Mouse (Mus musculus) stomach, embryonic 15.5 days (tissue): Measurements from ENCODE around the gene Fam219a. TPM values are rescaled to one million over a fixed set of nuclear protein-coding genes. Genes with fewer than 3 reads are reported as not detected.

Experiments used
- ATAC-seq: fragments of 200-750 bp; cut with Nextera tagmentation; 2 replicates; pipeline ENCODE4 v1.8.0; 2017; ENCODE audit warnings: low read depth, moderate number of reproducible peaks, moderate TSS enrichment; ENCODE audit not compliant: insufficient read depth, low FRiP score
- H3K27ac ChIP-seq: fragments of 300-500 bp; sonication (generic); 2 replicates; pipeline ENCODE4 v1.5.1; 2015; ENCODE audit warnings: mild to moderate bottlenecking, inconsistent platforms
- H3K27me3 ChIP-seq: fragments of 300-500 bp; sonication (generic); replicated peaks from 2 replicates; pipeline ENCODE4 v1.6.1; 2015; ENCODE audit warnings: inconsistent platforms
- H3K36me3 ChIP-seq: fragments of 300-500 bp; sonication (generic); 2 replicates; pipeline ENCODE4 v1.6.1; 2015; ENCODE audit warnings: inconsistent platforms
- H3K4me1 ChIP-seq: fragments of 300-500 bp; sonication (generic); 2 replicates; pipeline ENCODE4 v1.6.1; 2015; ENCODE audit warnings: inconsistent platforms
- H3K4me2 ChIP-seq: fragments of 300-500 bp; sonication (generic); 2 replicates; pipeline ENCODE4 v1.6.1; 2015; ENCODE audit warnings: mild to moderate bottlenecking, inconsistent platforms
- H3K4me3 ChIP-seq: fragments of 300-500 bp; sonication (generic); replicated peaks from 2 replicates; pipeline ENCODE4 v1.5.1; 2015; ENCODE audit warnings: inconsistent platforms
- H3K9ac ChIP-seq: fragments of 300-500 bp; sonication (generic); 2 replicates; pipeline ENCODE4 v1.6.1; 2015; ENCODE audit warnings: inconsistent platforms
- H3K9me3 ChIP-seq: fragments of 300-500 bp; sonication (generic); 2 replicates; pipeline ENCODE4 v1.6.1; 2016; ENCODE audit warnings: inconsistent platforms
- WGBS: fragments of 180-500 bp; shearing (Covaris S2); methylation state at CpG from one replicate; pipeline ENCODE4 v1.1.7; 2015; 5-methylcytosine and 5-hydroxymethylcytosine counted together
- polyA plus RNA-seq: library from polyadenylated mRNA; unstranded; fragments of >200 nt; fragmentation: Nextera tagmentation; extraction: Ambion mirVana; gene quantifications from 2 replicates; pipeline ENCODE4 v1.2.1, GENCODE M21; 2015

Gene Fam219a
- polyA plus RNA-seq, 1 experiment from 2014 or later = 2.9 TPM

DNA sequence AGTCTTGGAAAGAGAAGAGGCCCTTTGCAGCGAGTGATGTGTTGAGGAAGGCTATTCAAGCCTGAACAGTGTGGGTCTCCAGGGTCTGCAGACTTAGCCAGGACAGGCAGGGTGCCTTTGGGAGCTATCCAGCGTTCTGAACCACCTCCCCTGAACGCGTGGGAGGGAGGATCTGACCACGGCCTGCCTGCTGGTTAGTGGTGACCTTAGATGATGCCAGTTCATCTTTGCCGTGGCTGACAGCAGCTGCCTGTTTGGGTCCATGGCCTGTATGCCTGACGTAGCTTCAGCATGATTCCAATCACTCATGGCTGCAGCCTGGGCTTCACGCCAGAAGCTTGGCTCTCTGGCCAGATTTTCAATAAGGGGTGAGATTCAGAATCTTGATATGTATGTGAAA lies 23.4 kb downstream of the Fam219a start:
- no peaks in the 10 kb centered on the region for H3K9me3 ChIP-seq
- no peak for ATAC-seq
- no peak overlapping the region for H3K27ac ChIP-seq
- no peak overlapping the region for H3K9ac ChIP-seq
- no peak overlapping the region for H3K4me2 ChIP-seq
- H3K4me3 ChIP-seq = no peak overlapping the region
- no peaks in the 10 kb centered on the region for H3K4me1 ChIP-seq
- no peaks in the 10 kb centered on the region for H3K36me3 ChIP-seq
- WGBS = 12% methylated on average over 8 of the region's 8 CpGs
- H3K27me3 ChIP-seq = no peaks in the 10 kb centered on the region

DNA sequence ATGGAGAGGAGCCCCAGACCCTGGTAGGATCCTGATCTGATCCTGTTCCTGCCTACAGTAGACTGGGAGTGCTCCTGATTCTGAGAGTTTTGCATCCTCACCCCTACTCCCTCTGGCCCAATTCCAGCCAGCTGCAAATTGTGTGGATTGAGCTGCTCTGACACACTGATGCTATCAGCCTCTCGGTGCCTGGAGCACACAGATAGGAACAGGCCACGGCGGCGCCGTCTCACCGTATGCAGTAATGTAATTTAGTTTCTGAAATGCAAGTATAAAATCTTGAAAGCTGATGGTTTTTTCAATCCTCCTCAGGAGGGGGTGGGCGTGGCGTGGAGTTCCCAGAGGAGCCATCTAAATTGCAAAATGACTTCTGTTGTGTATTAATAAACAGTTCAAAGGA lies 27.2 kb downstream of the Fam219a start:
- no peaks in the 10 kb centered on the region for H3K9me3 ChIP-seq
- no peak overlapping the region for H3K4me3 ChIP-seq
- H3K36me3 ChIP-seq = no peaks in the 10 kb centered on the region
- 76% methylated on average over 8 of the region's 8 CpGs for WGBS
- no peak overlapping the region for H3K27ac ChIP-seq
- no peak overlapping the region for H3K4me2 ChIP-seq
- no peaks in the 10 kb centered on the region for H3K4me1 ChIP-seq
- ATAC-seq = no peak
- H3K27me3 ChIP-seq = no peaks in the 10 kb centered on the region
- no peak overlapping the region for H3K9ac ChIP-seq

DNA sequence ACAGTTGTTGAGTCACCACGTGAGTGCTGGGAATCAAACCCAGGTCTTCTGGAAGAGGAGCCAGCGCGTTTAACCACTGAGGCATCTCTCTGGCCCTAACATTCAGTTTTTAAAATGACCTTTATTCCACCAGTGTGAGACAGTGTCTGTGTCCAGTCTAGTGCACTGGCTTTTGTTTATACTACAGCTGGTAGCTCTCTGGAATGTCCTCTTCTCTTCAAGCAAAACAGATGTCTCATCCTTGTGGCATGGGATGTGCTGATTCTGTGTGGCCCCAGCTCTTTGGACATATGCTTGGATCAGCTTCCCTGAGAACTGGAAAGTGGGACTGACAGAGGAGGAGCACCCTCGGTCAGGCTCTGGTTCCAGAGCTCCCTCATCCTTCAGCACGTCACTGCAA lies 34.5 kb downstream of the Fam219a start:
- no peak overlapping the region for H3K9ac ChIP-seq
- 73% methylated on average over 5 of the region's 5 CpGs for WGBS
- no peaks in the 10 kb centered on the region for H3K4me1 ChIP-seq
- no peak overlapping the region for H3K4me3 ChIP-seq
- H3K9me3 ChIP-seq = no peaks in the 10 kb centered on the region
- H3K36me3 ChIP-seq = no peaks in the 10 kb centered on the region
- no peaks in the 10 kb centered on the region for H3K27me3 ChIP-seq
- H3K27ac ChIP-seq = no peak overlapping the region
- no peak overlapping the region for H3K4me2 ChIP-seq
- no peak for ATAC-seq

DNA sequence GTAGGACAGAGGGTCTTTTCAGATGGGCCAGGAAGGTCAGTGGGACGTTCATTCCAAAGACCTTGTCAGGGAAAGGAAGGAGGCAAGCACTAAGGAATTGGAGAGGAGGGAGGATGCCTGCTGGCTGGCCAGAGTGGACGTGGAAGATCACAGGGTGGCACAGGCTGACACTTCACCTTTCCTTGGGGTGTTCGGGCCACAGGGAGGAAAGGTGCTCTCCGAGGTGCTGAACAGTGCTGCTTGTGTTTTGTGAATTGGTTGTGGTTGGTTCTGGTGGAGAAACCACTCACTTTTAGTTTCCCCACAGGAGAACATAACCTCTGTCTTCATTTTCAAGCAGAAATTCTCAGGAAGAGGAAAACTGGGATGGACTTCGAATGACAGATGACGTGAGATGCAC lies 36.9 kb downstream of the Fam219a start:
- no peaks in the 10 kb centered on the region for H3K4me1 ChIP-seq
- ATAC-seq = no peak
- no peak overlapping the region for H3K27ac ChIP-seq
- 26% methylated on average over 6 of the region's 6 CpGs for WGBS
- no peak overlapping the region for H3K4me3 ChIP-seq
- no peak overlapping the region for H3K9ac ChIP-seq
- no peak overlapping the region for H3K4me2 ChIP-seq
- no peaks in the 10 kb centered on the region for H3K36me3 ChIP-seq
- no peaks in the 10 kb centered on the region for H3K27me3 ChIP-seq
- no peaks in the 10 kb centered on the region for H3K9me3 ChIP-seq

DNA sequence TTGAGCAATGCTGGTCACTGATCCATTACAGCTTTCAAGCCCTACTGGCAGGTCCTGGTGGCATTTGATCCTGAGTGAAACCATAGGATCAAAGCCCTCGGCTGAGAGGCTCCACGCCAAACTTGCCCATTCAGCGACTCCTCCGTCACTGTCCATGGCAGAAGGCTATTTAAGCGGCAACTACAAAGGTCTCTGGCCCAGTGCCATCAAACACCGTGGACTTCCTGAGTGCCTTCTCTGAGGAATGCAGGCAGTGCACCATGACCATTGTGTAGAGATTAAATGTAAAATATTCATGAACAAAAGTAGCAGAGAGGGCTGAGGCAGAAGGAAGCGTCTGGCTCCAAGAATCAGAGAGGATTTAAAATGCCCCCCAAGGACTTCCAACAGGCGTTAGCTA lies 41.3 kb downstream of the Fam219a start:
- Histone ChIP-seq H3K9me3 (no peaks in the 10 kb centered on the region), H3K36me3 (no peaks in the 10 kb centered on the region), H3K27ac (no peak overlapping the region), H3K9ac (no peak overlapping the region), H3K4me3 (no peak overlapping the region), H3K4me2 (no peak overlapping the region), H3K27me3 (no peaks in the 10 kb centered on the region), H3K4me1 (no peaks in the 10 kb centered on the region)
- ATAC-seq = no peak
- 33% methylated on average over 8 of the region's 8 CpGs for WGBS

DNA sequence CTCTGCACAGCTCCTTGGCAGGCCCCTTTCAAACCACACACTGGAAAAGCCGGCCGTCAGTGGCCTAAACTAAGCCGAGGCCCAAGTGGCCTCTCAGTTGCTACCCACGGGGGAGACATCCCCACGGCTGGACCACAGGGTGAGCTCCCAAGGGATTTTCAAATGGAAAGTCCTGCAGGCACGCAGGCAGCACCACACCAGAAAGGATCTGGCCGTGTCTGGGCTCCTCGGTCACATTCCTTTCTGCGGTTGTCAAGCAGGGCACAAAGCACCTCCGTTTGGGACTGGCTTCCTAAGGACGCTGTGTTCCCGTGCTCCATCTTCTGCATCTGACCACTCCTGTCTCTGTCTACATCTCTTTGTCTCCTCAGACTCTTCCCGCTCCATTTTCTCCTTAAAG lies 42.3 kb downstream of the Fam219a start:
- Histone ChIP-seq H3K36me3 (no peaks in the 10 kb centered on the region), H3K4me1 (no peaks in the 10 kb centered on the region), H3K4me3 (no peak overlapping the region), H3K9ac (no peak overlapping the region), H3K9me3 (no peaks in the 10 kb centered on the region), H3K27ac (no peak overlapping the region), H3K4me2 (no peak overlapping the region), H3K27me3 (no peaks in the 10 kb centered on the region)
- 53% methylated on average over 13 of the region's 13 CpGs for WGBS
- ATAC-seq = no peak

DNA sequence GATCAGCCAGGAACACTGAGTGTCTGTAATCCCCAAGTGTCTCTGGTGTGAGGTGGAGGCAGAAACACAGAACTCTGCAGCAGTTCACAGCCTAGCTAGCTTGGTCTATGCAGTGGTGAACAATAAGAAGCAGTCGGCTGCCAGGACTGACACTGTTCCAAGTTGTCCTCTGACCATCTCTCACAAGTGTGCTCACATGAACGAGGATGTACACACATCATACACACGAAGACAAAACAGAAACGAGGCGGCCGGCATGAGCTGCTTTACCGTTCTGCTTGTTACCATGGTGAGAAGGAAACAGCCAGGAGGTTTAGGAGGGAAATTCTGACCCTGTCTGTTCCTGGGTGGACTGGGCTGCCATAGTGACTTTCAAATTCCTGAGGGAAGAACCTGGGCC lies 42.8 kb downstream of the Fam219a start:
- 71% methylated on average over 7 of the region's 7 CpGs for WGBS
- Histone ChIP-seq H3K27ac (no peak overlapping the region), H3K36me3 (no peaks in the 10 kb centered on the region), H3K9me3 (no peaks in the 10 kb centered on the region), H3K27me3 (no peaks in the 10 kb centered on the region), H3K4me3 (no peak overlapping the region), H3K9ac (no peak overlapping the region), H3K4me2 (no peak overlapping the region), H3K4me1 (no peaks in the 10 kb centered on the region)
- ATAC-seq = no peak

DNA sequence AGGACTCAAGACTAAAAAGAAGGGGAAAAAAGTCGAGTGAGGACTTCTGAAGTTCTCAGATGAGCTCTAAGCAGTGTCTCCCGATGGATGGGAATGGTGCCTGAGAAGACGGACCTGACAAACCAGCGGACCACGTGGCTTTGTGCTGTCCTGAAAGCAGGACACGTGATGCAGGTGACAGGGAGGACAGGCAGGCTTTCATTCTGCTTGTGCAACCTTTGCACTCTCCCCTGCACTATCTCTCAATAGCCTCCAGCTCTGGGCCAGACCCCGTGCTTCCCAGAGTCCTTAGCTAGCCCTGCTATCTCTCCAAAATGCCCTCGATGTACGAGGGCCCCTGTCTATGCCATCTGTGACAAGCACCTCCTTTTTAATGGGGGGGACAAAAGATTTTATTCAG lies 44.5 kb downstream of the Fam219a start:
- H3K9me3 ChIP-seq = no peaks in the 10 kb centered on the region
- H3K9ac ChIP-seq = no peak overlapping the region
- H3K4me1 ChIP-seq = no peaks in the 10 kb centered on the region; the same call in 1 of the 2 replicates
- no peak overlapping the region for H3K4me3 ChIP-seq
- ATAC-seq = no peak
- H3K27me3 ChIP-seq = 0 out of 2 replicates have a peak, but pooled peaks cover 3% of the 10 kb centered on the region
- no peak overlapping the region for H3K27ac ChIP-seq
- H3K36me3 ChIP-seq = no peaks in the 10 kb centered on the region
- 65% methylated on average over 9 of the region's 9 CpGs for WGBS
- no peak overlapping the region for H3K4me2 ChIP-seq

DNA sequence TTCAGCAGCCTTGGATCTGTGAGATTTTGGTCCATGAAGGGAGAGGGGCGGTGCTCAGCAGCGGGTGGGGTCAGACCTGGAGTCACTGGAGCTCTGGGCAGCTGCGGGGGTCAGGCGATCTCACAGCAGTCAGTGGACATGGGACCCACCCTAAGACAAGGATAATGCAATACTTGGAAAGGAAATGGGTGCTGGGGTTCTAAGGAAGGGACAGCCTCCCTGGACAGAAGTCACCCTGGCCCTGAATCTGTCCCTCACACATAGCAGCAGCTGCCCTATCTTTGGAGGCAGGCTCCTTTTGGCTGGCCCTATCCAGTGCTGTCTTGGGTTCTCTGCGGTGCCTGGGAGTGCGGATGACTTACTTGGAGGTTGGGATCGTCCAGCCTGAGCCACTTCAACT lies 45.5 kb downstream of the Fam219a start:
- Histone ChIP-seq H3K4me2 (no peak overlapping the region), H3K27ac (no peak overlapping the region), H3K36me3 (no peaks in the 10 kb centered on the region), H3K9ac (no peak overlapping the region), H3K9me3 (no peaks in the 10 kb centered on the region), H3K4me1 (no peaks in the 10 kb centered on the region; the same call in 1 of the 2 replicates), H3K4me3 (no peak overlapping the region), H3K27me3 (0 out of 2 replicates have a peak, but pooled peaks cover 3% of the 10 kb centered on the region)
- 67% methylated on average over 7 of the region's 7 CpGs for WGBS
- ATAC-seq = no peak

DNA sequence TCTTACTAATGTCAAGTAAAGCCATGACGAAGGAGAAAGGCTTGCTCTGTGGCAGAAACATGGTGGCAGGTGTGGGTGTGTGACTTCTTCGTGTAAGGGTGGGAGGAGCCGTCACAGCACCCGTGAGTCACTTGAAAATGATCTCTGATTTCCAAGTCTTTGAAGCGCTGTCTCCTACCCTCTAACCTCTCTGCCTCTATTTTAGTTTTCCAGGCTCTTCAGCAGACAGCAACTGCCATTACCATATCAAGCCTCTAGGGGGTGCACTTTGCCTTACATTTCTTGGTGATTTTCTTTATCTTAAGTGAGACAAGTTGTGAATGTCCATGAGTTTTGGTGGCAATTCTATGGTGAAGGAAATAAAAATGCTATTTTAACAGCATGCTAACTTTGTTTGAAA lies 46.5 kb downstream of the Fam219a start:
- 48% methylated on average over 5 of the region's 5 CpGs for WGBS
- H3K27me3 ChIP-seq = 0 out of 2 replicates have a peak, but pooled peaks cover 3% of the 10 kb centered on the region
- no peak overlapping the region for H3K9ac ChIP-seq
- no peak overlapping the region for H3K4me3 ChIP-seq
- H3K4me1 ChIP-seq = no peaks in the 10 kb centered on the region; the same call in 1 of the 2 replicates
- no peak overlapping the region for H3K4me2 ChIP-seq
- no peaks in the 10 kb centered on the region for H3K9me3 ChIP-seq
- no peak overlapping the region for H3K27ac ChIP-seq
- ATAC-seq = no peak
- no peaks in the 10 kb centered on the region for H3K36me3 ChIP-seq

DNA sequence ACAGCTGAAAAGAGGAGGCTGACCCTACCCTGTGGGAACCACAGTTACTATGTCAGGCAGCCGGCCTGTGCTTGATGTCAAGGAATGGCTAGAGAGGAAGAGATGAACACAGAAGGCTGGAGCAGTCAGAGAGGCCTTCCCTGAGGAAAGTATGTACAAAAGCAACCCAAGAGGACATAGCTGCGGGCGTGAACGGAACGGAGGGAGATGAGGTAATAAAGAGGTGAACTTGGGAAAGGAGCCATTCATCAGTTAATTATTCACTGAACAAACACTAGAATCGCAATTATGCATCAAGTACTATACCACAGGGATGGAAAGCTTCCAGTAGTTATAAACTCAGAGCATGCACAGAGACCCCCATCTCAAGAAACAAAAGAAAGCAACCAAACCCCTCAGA lies 47.2 kb downstream of the Fam219a start:
- Histone ChIP-seq H3K27me3 (0 out of 2 replicates have a peak, but pooled peaks cover 3% of the 10 kb centered on the region), H3K4me3 (no peak overlapping the region), H3K36me3 (no peaks in the 10 kb centered on the region), H3K9ac (no peak overlapping the region), H3K4me2 (no peak overlapping the region), H3K9me3 (no peaks in the 10 kb centered on the region), H3K27ac (no peak overlapping the region), H3K4me1 (no peaks in the 10 kb centered on the region; the same call in 1 of the 2 replicates)
- no peak for ATAC-seq
- 81% methylated on average over 6 of the region's 6 CpGs for WGBS

DNA sequence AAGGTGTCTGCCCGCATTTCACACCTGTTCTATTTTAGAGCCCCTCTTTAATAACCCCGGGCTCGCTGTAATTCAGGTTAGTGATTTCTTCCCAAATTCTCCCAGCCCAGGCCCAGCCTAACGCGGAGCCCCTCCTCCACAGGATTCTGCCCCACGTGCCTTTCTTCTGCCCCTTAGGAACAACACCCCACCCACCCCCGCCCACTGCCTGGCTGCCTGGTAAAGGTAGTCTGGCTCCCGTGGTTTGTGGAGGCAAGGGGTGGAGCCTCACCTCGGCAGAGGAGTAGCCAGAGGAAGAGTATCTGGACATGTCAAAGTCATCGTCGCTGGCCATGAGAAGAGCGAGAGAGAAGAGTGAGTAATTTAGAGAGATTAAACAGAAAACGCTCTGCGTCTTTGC lies 48.7 kb downstream of the Fam219a start:
- 0 out of 2 replicates have a peak, but pooled peaks cover 3% of the 10 kb centered on the region for H3K27me3 ChIP-seq
- no peak overlapping the region for H3K27ac ChIP-seq
- no peak overlapping the region for H3K4me2 ChIP-seq
- H3K4me3 ChIP-seq = no peak overlapping the region
- ATAC-seq = no peak
- no peaks in the 10 kb centered on the region for H3K36me3 ChIP-seq
- 32% methylated on average over 14 of the region's 14 CpGs for WGBS
- H3K4me1 ChIP-seq = no peaks in the 10 kb centered on the region; the same call in 1 of the 2 replicates
- no peaks in the 10 kb centered on the region for H3K9me3 ChIP-seq
- H3K9ac ChIP-seq = no peak overlapping the region

DNA sequence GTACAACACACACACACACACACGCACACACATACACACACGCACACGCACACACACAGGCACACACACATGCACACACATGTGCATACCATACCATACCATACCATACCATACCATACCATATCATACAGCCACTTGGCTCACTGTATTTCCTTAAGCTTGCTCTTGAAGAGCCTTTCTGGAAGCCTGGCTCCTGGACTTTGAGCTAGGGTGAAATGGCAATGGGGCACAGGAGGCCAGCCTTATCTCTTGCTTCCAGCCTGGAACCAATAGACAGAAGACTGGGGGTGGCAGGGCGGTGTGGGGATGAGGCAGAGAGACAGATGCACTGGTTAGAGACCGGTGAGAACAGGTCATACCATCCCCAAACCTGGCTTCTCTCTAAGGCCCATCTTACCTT lies 50.1 kb downstream of the Fam219a start:
- WGBS = 92% methylated on average over 5 of the region's 5 CpGs
- H3K4me1 ChIP-seq = no peaks in the 10 kb centered on the region; the same call in 1 of the 2 replicates

More for the DNA sequence above, 50.1 kb downstream of the Fam219a start:
- Histone ChIP-seq H3K36me3 (no peaks in the 10 kb centered on the region), H3K4me2 (no peak overlapping the region), H3K27ac (no peak overlapping the region), H3K9ac (no peak overlapping the region), H3K9me3 (no peaks in the 10 kb centered on the region), H3K4me3 (no peak overlapping the region), H3K27me3 (0 out of 2 replicates have a peak, but pooled peaks cover 3% of the 10 kb centered on the region)
- ATAC-seq = no peak
